ENCODE assay signal across 8 mouse cellular contexts in genomic region chr1:171223168-171223567, GRCm38 (mm10). TPM values are rescaled to one million over a fixed set of nuclear protein-coding genes. Genes with fewer than 3 reads are reported as not detected.
A peak's percentile ranks its signal among the peaks of the same experiment; 100 is the strongest.
DNase-seq lines count a peak whose midpoint lies in the region; ATAC-seq and TF ChIP-seq lines count a peak whose summit lies in the region.

No protein-coding gene starts in this region.

- intact Hi-C loops in heart, postnatal 14 days (cut with DNase I) = loop anchor here (2.0 kb wide), 2 partner anchors 16 to 34 kb away; no protein-coding TSS in a partner anchor

- peak overlapping the region; percentile 44 for H3K4me2 ChIP-seq in heart, postnatal 0 days (ENCODE audit: low read depth, low read length)
- H3K4me2 ChIP-seq in forebrain, postnatal 0 days (ENCODE audit: low read depth) = peak overlapping the region; percentile 83; the same call in 1 of the 2 replicates

- no peak for ATAC-seq in heart, postnatal 0 days (ENCODE audit: insufficient read depth, low read depth)
- no peak for ATAC-seq in forebrain, postnatal 0 days
- no peak for ATAC-seq in megakaryocyte progenitor cell, adult 5-6 weeks (replicated peaks; ENCODE audit: poor library complexity)

- H3K36me3 ChIP-seq in heart, postnatal 0 days (replicated peaks; ENCODE audit: control insufficient read depth, insufficient read depth, low read length) = peaks cover 24% of the 10 kb centered on the region
- peaks cover 3% of the 10 kb centered on the region; the same call in 1 of the 2 replicates for H3K36me3 ChIP-seq in ES-Bruce4 (ENCODE audit: control insufficient read depth, insufficient read depth, low read length, poor library complexity, severe bottlenecking)
- H3K36me3 ChIP-seq in forebrain, postnatal 0 days (ENCODE audit: insufficient read depth) = peaks cover 18% of the 10 kb centered on the region
- H3K36me3 ChIP-seq in midbrain, embryonic 10.5 days = peaks cover 24% of the 10 kb centered on the region

- TF ChIP-seq POLR2A in ES-Bruce4 (IDR thresholded peaks at IDR 0.05; ENCODE audit: insufficient read depth, low read length) = no peak

- peaks cover 8% of the 10 kb centered on the region for H3K4me1 ChIP-seq in heart, postnatal 0 days (ENCODE audit: control insufficient read depth, insufficient read depth)
- peaks cover 6% of the 10 kb centered on the region for H3K4me1 ChIP-seq in ES-Bruce4 (ENCODE audit: control insufficient read depth, insufficient read depth, low read length)
- peaks cover 9% of the 10 kb centered on the region for H3K4me1 ChIP-seq in forebrain, postnatal 0 days (ENCODE audit: insufficient read depth)
- H3K4me1 ChIP-seq in midbrain, embryonic 10.5 days = peaks cover 22% of the 10 kb centered on the region

- peak overlapping the region; percentile 66 for H3K4me3 ChIP-seq in heart, postnatal 0 days (ENCODE audit: low read depth, low read length)
- no peak overlapping the region for H3K4me3 ChIP-seq in ES-Bruce4 (ENCODE audit: low read depth, low read length)
- peak overlapping the region; percentile 56; the same call in 1 of the 2 replicates for H3K4me3 ChIP-seq in forebrain, postnatal 0 days (ENCODE audit: low read depth, low read length)
- peak overlapping the region; percentile 66 for H3K4me3 ChIP-seq in midbrain, embryonic 10.5 days

- no peak for DNase-seq in heart, postnatal 0 days (ENCODE audit: low spot score)
- no peak for DNase-seq in heart, postnatal 14 days
- DNase-seq in forebrain, postnatal 0 days = no peak
- DNase-seq in midbrain, embryonic 10.5 days (ENCODE audit: low spot score) = no peak
- no peak for DNase-seq in urinary bladder, postnatal 36 days (ENCODE audit: low spot score in 2 of 2)
- no peak for DNase-seq in right cerebral cortex, postnatal 25 days

- 83% methylated on average over 6 of the region's 6 CpGs for WGBS in heart, postnatal 0 days
- WGBS in forebrain, postnatal 0 days = 83% methylated on average over 6 of the region's 6 CpGs
- WGBS in midbrain, embryonic 10.5 days = 85% methylated on average over 6 of the region's 6 CpGs

- H3K27ac ChIP-seq in heart, postnatal 0 days (ENCODE audit: low read depth) = peak overlapping the region; percentile 94
- no peak overlapping the region; the same call in 1 of the 2 replicates for H3K27ac ChIP-seq in ES-Bruce4 (ENCODE audit: insufficient read depth, low read length)
- H3K27ac ChIP-seq in forebrain, postnatal 0 days (ENCODE audit: low read depth, low read length) = 0 out of 2 replicates have a peak overlapping the region, but pooled peaks have one; percentile 35
- H3K27ac ChIP-seq in midbrain, embryonic 10.5 days (replicated peaks) = peak overlapping the region; percentile 85

- no peaks in the 10 kb centered on the region for H3K9me3 ChIP-seq in heart, postnatal 0 days (replicated peaks; ENCODE audit: control insufficient read depth, low read length)
- no peaks in the 10 kb centered on the region for H3K9me3 ChIP-seq in ES-Bruce4 (replicated peaks; ENCODE audit: control insufficient read depth, insufficient read depth, low read length, poor library complexity, severe bottlenecking)
- no peaks in the 10 kb centered on the region for H3K9me3 ChIP-seq in forebrain, postnatal 0 days (ENCODE audit: low read length)
- H3K9me3 ChIP-seq in midbrain, embryonic 10.5 days (replicated peaks) = no peaks in the 10 kb centered on the region

- no peaks in the 10 kb centered on the region for H3K27me3 ChIP-seq in heart, postnatal 0 days (ENCODE audit: control insufficient read depth, insufficient read depth, low read length)
- no peaks in the 10 kb centered on the region for H3K27me3 ChIP-seq in ES-Bruce4 (ENCODE audit: control insufficient read depth, insufficient read depth, low read length, poor library complexity, severe bottlenecking)
- no peaks in the 10 kb centered on the region for H3K27me3 ChIP-seq in forebrain, postnatal 0 days (ENCODE audit: insufficient read depth, low read length)
- no peaks in the 10 kb centered on the region for H3K27me3 ChIP-seq in midbrain, embryonic 10.5 days (ENCODE audit: low read depth, poor library complexity, severe bottlenecking)

- 0 out of 2 replicates have a peak overlapping the region, but pooled peaks have one; percentile 41 for H3K9ac ChIP-seq in heart, postnatal 0 days (replicated peaks; ENCODE audit: low read depth, low read length)
- peak overlapping the region; percentile 62 for H3K9ac ChIP-seq in ES-Bruce4 (ENCODE audit: low read depth, poor library complexity, severe bottlenecking)
- H3K9ac ChIP-seq in forebrain, postnatal 0 days = no peak overlapping the region

- no peak for TF ChIP-seq CTCF in heart, postnatal 0 days (IDR thresholded peaks at IDR 0.05; ENCODE audit: low read depth)
- no peak for TF ChIP-seq CTCF in ES-Bruce4 (IDR thresholded peaks at IDR 0.05; ENCODE audit: low read depth, low read length)
- TF ChIP-seq CTCF in forebrain, postnatal 0 days (IDR thresholded peaks at IDR 0.05; ENCODE audit: low read depth) = no peak

- TF ChIP-seq EP300 in heart, postnatal 0 days (IDR thresholded peaks at IDR 0.05; ENCODE audit: low read depth) = no peak
- TF ChIP-seq EP300 in ES-Bruce4 (IDR thresholded peaks at IDR 0.05; ENCODE audit: insufficient read depth, low read depth, low read length) = no peak

RNA-seq across cellular contexts. Expression of gene Tomm40l, which starts 0.9 kb away (rescaled TPM):
- 82.0 and 97.7 TPM in 2 replicates for total RNA-seq in heart, postnatal 0 days (2014; rRNA removed; ENCODE audit: low replicate concordance)
- polyA plus RNA-seq in heart, postnatal 0 days (2015; fragmentation: Nextera tagmentation; extraction: Ambion mirVana) = 56.0 and 64.6 TPM in 2 replicates
- 10 to 100 TPM; 86.2 to 92.8 TPM for total RNA-seq in heart, postnatal 14 days (2021)
- polyA plus RNA-seq in ES-Bruce4 (2011; ENCODE audit: insufficient read depth, insufficient read length, low read depth, missing spikeins) = 18.3 and 25.1 TPM in 2 replicates
- total RNA-seq in forebrain, postnatal 0 days (2014; rRNA removed) = 46.5 and 62.7 TPM in 2 replicates
- polyA plus RNA-seq in forebrain, postnatal 0 days (2015; fragmentation: Nextera tagmentation; extraction: Ambion mirVana) = 39.8 and 41.7 TPM in 2 replicates
- polyA plus RNA-seq in midbrain, embryonic 10.5 days (2016; fragmentation: Nextera tagmentation; extraction: Ambion mirVana) = 32.2 and 34.7 TPM in 2 replicates
- total RNA-seq in megakaryocyte progenitor cell, adult 5-6 weeks (2015) = 13.0 and 15.4 TPM in 2 replicates
- 18.2 and 25.7 TPM in 2 replicates for total RNA-seq in megakaryocyte progenitor cell, adult 5-6 weeks (2017)

RNA-seq across cellular contexts. Expression of gene Apoa2, which starts 1.7 kb away (rescaled TPM):
- 14.5 TPM in 1 of 2 replicates, not detected in the other for total RNA-seq in heart, postnatal 0 days (2014; rRNA removed; ENCODE audit: low replicate concordance)
- polyA plus RNA-seq in heart, postnatal 0 days (2015; fragmentation: Nextera tagmentation; extraction: Ambion mirVana) = 4.0 and 4.5 TPM in 2 replicates
- 1 to 10 TPM; 1.6 to 4.0 TPM for total RNA-seq in heart, postnatal 14 days (2021)
- polyA plus RNA-seq in ES-Bruce4 (2011; ENCODE audit: insufficient read depth, insufficient read length, low read depth, missing spikeins) = 18.0 and 19.1 TPM in 2 replicates
- total RNA-seq in forebrain, postnatal 0 days (2014; rRNA removed) = 0.92 and 2.0 TPM in 2 replicates
- polyA plus RNA-seq in forebrain, postnatal 0 days (2015; fragmentation: Nextera tagmentation; extraction: Ambion mirVana) = 2.7 and 4.0 TPM in 2 replicates
- polyA plus RNA-seq in midbrain, embryonic 10.5 days (2016; fragmentation: Nextera tagmentation; extraction: Ambion mirVana) = 4.1 and 4.4 TPM in 2 replicates
- total RNA-seq in megakaryocyte progenitor cell, adult 5-6 weeks (2015) = 0.94 and 2.3 TPM in 2 replicates
- not detected in 2 replicates for total RNA-seq in megakaryocyte progenitor cell, adult 5-6 weeks (2017)

RNA-seq across cellular contexts. Expression of gene Nr1i3, which starts 9.4 kb away (rescaled TPM):
- not detected in 2 replicates for total RNA-seq in heart, postnatal 0 days (2014; rRNA removed; ENCODE audit: low replicate concordance)
- polyA plus RNA-seq in heart, postnatal 0 days (2015; fragmentation: Nextera tagmentation; extraction: Ambion mirVana) = 0.27 and 0.30 TPM in 2 replicates
- under 1 TPM in 1 of 2 experiments, not detected in 1; 0.14 TPM for total RNA-seq in heart, postnatal 14 days (2021)
- polyA plus RNA-seq in ES-Bruce4 (2011; ENCODE audit: insufficient read depth, insufficient read length, low read depth, missing spikeins) = not detected in 2 replicates
- not detected in 2 replicates for total RNA-seq in forebrain, postnatal 0 days (2014; rRNA removed)
- polyA plus RNA-seq in forebrain, postnatal 0 days (2015; fragmentation: Nextera tagmentation; extraction: Ambion mirVana) = 0.16 and 0.19 TPM in 2 replicates
- 0.28 and 0.36 TPM in 2 replicates for polyA plus RNA-seq in midbrain, embryonic 10.5 days (2016; fragmentation: Nextera tagmentation; extraction: Ambion mirVana)
- total RNA-seq in megakaryocyte progenitor cell, adult 5-6 weeks (2015) = not detected in 2 replicates
- total RNA-seq in megakaryocyte progenitor cell, adult 5-6 weeks (2017) = 0.12 and 0.17 TPM in 2 replicates

RNA-seq across cellular contexts. Expression of gene Fcer1g, which starts 11.0 kb away (rescaled TPM):
- 22.7 and 60.5 TPM in 2 replicates for total RNA-seq in heart, postnatal 0 days (2014; rRNA removed; ENCODE audit: low replicate concordance)
- 24.6 TPM in 2 replicates for polyA plus RNA-seq in heart, postnatal 0 days (2015; fragmentation: Nextera tagmentation; extraction: Ambion mirVana)
- total RNA-seq in heart, postnatal 14 days (2021) = 10 to 100 TPM; 10.2 to 11.6 TPM
- polyA plus RNA-seq in ES-Bruce4 (2011; ENCODE audit: insufficient read depth, insufficient read length, low read depth, missing spikeins) = 0.91 TPM in 1 of 2 replicates, not detected in the other
- total RNA-seq in forebrain, postnatal 0 days (2014; rRNA removed) = 7.6 and 11.2 TPM in 2 replicates
- 33.2 and 37.9 TPM in 2 replicates for polyA plus RNA-seq in forebrain, postnatal 0 days (2015; fragmentation: Nextera tagmentation; extraction: Ambion mirVana)
- 12.7 and 21.1 TPM in 2 replicates for polyA plus RNA-seq in midbrain, embryonic 10.5 days (2016; fragmentation: Nextera tagmentation; extraction: Ambion mirVana)
- 293 and 379 TPM in 2 replicates for total RNA-seq in megakaryocyte progenitor cell, adult 5-6 weeks (2015)
- total RNA-seq in megakaryocyte progenitor cell, adult 5-6 weeks (2017) = 101 and 178 TPM in 2 replicates

RNA-seq across cellular contexts. Expression of gene Adamts4, which starts 27.1 kb away (rescaled TPM):
- total RNA-seq in heart, postnatal 0 days (2014; rRNA removed; ENCODE audit: low replicate concordance) = 4.1 and 5.5 TPM in 2 replicates
- 3.8 and 3.9 TPM in 2 replicates for polyA plus RNA-seq in heart, postnatal 0 days (2015; fragmentation: Nextera tagmentation; extraction: Ambion mirVana)
- total RNA-seq in heart, postnatal 14 days (2021) = 1 to 10 TPM; 2.9 to 3.6 TPM
- 3.5 and 4.3 TPM in 2 replicates for polyA plus RNA-seq in ES-Bruce4 (2011; ENCODE audit: insufficient read depth, insufficient read length, low read depth, missing spikeins)
- 4.5 and 5.9 TPM in 2 replicates for total RNA-seq in forebrain, postnatal 0 days (2014; rRNA removed)
- polyA plus RNA-seq in forebrain, postnatal 0 days (2015; fragmentation: Nextera tagmentation; extraction: Ambion mirVana) = 2.6 and 5.6 TPM in 2 replicates
- polyA plus RNA-seq in midbrain, embryonic 10.5 days (2016; fragmentation: Nextera tagmentation; extraction: Ambion mirVana) = 9.9 and 10.9 TPM in 2 replicates
- not detected in 2 replicates for total RNA-seq in megakaryocyte progenitor cell, adult 5-6 weeks (2015)
- total RNA-seq in megakaryocyte progenitor cell, adult 5-6 weeks (2017) = not detected in 2 replicates
